Mouse (Mus musculus) heart, embryonic 16.5 days (tissue): ENCODE measurements around the gene Clstn1. TPM values are rescaled to one million over a fixed set of nuclear protein-coding genes. Genes with fewer than 3 reads are reported as not detected.

Experiments
- ATAC-seq: fragments of 200-750 bp; cut with Nextera tagmentation; replicated peaks from 2 replicates; pipeline ENCODE4 v1.8.0; 2017; ENCODE audit warnings: moderate number of reproducible peaks; ENCODE audit not compliant: insufficient read depth, low FRiP score; ENCODE audit errors: extremely low read depth
- H3K27ac ChIP-seq: fragments of 300-500 bp; sonication (generic); 2 replicates; pipeline ENCODE4 v1.5.1; 2014; ENCODE audit warnings: mild to moderate bottlenecking, low read length, control low read depth, moderate library complexity
- H3K27me3 ChIP-seq: fragments of 300-500 bp; sonication (generic); 2 replicates; pipeline ENCODE4 v1.6.1; 2014; ENCODE audit warnings: low read length, mixed read lengths; ENCODE audit not compliant: control insufficient read depth, insufficient read depth
- H3K36me3 ChIP-seq: fragments of 300-500 bp; sonication (generic); 2 replicates; pipeline ENCODE4 v1.6.1; 2014; ENCODE audit not compliant: control insufficient read depth, insufficient read depth
- H3K4me1 ChIP-seq: fragments of 300-500 bp; sonication (generic); 2 replicates; pipeline ENCODE4 v1.6.1; 2014; ENCODE audit warnings: low read length, mixed read lengths; ENCODE audit not compliant: control insufficient read depth, insufficient read depth
- H3K4me2 ChIP-seq: fragments of 300-500 bp; sonication (generic); 2 replicates; pipeline ENCODE4 v1.6.1; 2014; ENCODE audit warnings: low read depth, mild to moderate bottlenecking, control low read depth, low read length
- H3K4me3 ChIP-seq: fragments of 300-500 bp; sonication (generic); 2 replicates; pipeline ENCODE4 v1.5.1; 2014; ENCODE audit warnings: mild to moderate bottlenecking, control low read depth, low read length
- H3K9ac ChIP-seq: fragments of 300-500 bp; sonication (generic); 2 replicates; pipeline ENCODE4 v1.6.1; 2014; ENCODE audit warnings: low read length, control low read depth
- H3K9me3 ChIP-seq: fragments of 300-500 bp; sonication (generic); replicated peaks from 2 replicates; pipeline ENCODE4 v1.6.1; 2016; ENCODE audit warnings: low read length; ENCODE audit not compliant: control insufficient read depth
- WGBS: fragments of 180-500 bp; shearing (Covaris S2); extraction: QIAGEN DNeasy Blood & Tissue Kit; methylation state at CpG from one replicate; pipeline ENCODE4 v1.1.7; 2014; 5-methylcytosine and 5-hydroxymethylcytosine counted together
- polyA plus RNA-seq: library from polyadenylated mRNA; unstranded; fragments of >200 nt; fragmentation: Nextera tagmentation; extraction: Ambion mirVana; gene quantifications from 2 replicates; pipeline ENCODE4 v1.2.1, GENCODE M21; 2015

Gene Clstn1
- polyA plus RNA-seq, 1 experiment from 2014 or later, result 6.7 TPM

DNA sequence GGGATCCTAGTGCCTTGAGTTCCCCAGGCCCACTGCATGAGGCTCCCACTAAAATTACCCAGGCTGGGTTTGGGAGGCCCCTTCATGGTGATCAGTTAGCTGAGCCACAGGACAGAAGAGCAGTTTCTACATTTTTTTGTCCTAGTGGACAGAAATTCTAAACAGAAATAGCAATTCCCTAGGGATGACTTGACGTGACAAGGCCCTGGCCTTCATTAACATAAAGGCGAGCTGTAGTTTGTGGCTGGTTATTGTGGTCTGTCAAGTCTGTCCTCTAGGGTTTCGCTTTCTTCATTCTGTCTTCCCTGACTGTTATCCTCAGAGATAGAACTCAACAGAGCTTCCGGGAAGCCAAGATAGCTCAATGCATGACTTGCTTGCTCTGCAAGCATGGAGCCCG lies 55.7 kb downstream of the Clstn1 start:
- Histone ChIP-seq H3K27ac (no peak overlapping the region), H3K9me3 (no peaks in the 10 kb centered on the region), H3K4me3 (no peak overlapping the region), H3K4me2 (no peak overlapping the region), H3K4me1 (no peaks in the 10 kb centered on the region), H3K9ac (no peak overlapping the region), H3K27me3 (no peaks in the 10 kb centered on the region), H3K36me3 (peaks cover 20% of the 10 kb centered on the region)
- WGBS, result 80% methylated on average over 5 of the region's 5 CpGs
- ATAC-seq, result no peak

DNA sequence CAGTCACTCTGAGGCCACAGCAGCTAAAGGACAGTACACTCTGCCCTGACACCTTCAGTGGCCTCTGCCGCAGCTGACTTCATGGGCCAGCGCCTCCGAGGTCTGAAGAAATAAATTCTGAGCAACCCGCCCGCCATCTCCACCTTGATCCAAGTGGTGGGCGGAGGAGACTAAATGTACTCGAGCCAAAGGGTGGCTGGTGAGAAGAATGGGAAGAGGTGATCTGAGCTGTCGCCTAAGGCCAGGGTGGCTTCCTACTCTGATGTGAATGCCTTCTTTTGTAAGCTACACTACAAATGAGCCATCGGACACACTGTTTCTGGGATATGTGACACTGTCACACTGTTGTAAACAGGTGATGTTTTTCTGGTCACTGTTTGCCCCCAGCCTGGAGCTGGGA lies 59.5 kb downstream of the Clstn1 start:
- WGBS, result 91% methylated on average over 9 of the region's 9 CpGs
- Histone ChIP-seq H3K9ac (no peak overlapping the region), H3K9me3 (no peaks in the 10 kb centered on the region), H3K4me1 (no peaks in the 10 kb centered on the region), H3K27ac (no peak overlapping the region), H3K27me3 (no peaks in the 10 kb centered on the region), H3K4me2 (no peak overlapping the region), H3K4me3 (no peak overlapping the region), H3K36me3 (peaks cover 19% of the 10 kb centered on the region)
- ATAC-seq, result no peak

DNA sequence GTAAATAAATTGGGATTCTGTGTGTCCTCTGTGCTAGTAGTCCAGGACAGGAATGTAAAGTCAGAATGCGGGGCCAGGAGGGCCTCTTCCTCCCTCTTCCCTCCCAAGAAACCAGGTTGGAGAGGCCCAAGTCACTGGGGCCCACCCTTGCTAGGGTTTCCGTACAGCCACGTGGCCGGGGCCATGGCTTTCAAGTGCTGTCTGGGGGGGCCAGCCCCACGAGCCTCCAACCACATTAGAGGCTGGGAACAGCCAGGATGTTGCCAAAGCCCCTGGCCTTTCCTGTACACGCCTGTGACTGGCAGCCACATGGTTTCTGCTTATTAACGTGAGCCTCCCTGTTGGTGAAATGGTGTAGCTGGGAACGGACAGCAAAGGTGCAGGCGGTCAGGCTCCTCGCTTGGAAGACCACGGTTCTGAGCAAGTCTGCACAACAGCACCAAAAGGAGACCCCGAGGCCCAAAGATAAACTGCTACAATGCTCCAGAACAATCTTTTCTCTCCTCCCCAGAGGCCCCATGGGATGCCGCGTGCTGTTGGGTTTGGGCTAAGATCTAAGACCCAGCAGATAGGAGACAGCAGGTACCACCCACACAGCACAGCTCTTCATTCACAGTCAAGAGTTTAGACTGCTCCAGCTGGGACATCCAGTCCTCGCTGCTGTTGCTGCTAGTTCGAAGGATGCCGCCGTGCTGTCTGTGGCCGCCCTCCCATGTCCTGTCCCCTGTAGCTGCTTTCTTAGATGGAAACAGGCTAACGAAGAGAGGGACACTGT lies 62.0 kb downstream of the Clstn1 start:
- no peaks in the 10 kb centered on the region for H3K27me3 ChIP-seq
- peaks cover 15% of the 10 kb centered on the region for H3K36me3 ChIP-seq
- H3K9me3 ChIP-seq, result no peaks in the 10 kb centered on the region
- 76% methylated on average over 20 of the region's 20 CpGs for WGBS
- H3K4me1 ChIP-seq, result no peaks in the 10 kb centered on the region
- no peak overlapping the region for H3K4me2 ChIP-seq
- ATAC-seq, result no peak
- no peak overlapping the region for H3K27ac ChIP-seq
- no peak overlapping the region for H3K9ac ChIP-seq
- no peak overlapping the region for H3K4me3 ChIP-seq

DNA sequence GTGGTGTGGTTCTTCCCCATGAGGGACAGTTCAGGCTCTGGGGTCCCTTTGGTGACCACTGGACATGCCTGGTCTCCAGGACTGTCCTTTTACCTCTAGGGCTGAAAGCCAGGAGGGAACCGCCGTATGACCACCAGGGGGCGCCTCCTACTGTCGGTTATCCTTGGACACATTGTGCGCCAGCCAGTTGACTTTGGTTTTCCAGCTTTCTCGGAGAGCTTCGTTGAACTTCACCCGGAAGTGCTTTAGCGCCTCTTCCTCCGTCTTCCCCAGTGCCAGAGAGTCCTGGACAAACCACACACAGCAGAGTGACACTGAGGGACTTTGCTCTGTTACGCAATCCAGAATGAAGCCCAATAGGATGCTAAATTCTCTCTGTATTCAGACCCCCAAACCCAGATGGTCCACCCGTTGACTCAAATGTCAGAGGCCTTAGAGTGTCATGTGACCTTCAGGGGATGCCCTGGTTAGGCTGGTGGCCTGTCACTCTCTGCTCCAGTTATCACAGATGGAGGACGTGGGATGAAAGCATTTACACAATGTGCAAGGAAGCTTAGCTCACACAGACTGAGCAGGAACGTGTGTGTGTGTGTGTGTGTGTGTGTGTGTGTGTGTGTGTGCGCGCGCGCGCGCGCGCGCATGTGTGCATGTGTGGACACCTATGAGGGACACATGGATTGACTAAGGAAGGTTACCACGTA lies 64.4 kb downstream of the Clstn1 start:
- no peaks in the 10 kb centered on the region for H3K9me3 ChIP-seq
- no peak for ATAC-seq
- no peaks in the 10 kb centered on the region for H3K27me3 ChIP-seq
- no peak overlapping the region for H3K4me3 ChIP-seq
- WGBS, result 65% methylated on average over 24 of the region's 24 CpGs
- H3K27ac ChIP-seq, result no peak overlapping the region
- H3K4me1 ChIP-seq, result no peaks in the 10 kb centered on the region
- no peak overlapping the region for H3K9ac ChIP-seq
- no peak overlapping the region for H3K4me2 ChIP-seq
- peaks cover 7% of the 10 kb centered on the region for H3K36me3 ChIP-seq

DNA sequence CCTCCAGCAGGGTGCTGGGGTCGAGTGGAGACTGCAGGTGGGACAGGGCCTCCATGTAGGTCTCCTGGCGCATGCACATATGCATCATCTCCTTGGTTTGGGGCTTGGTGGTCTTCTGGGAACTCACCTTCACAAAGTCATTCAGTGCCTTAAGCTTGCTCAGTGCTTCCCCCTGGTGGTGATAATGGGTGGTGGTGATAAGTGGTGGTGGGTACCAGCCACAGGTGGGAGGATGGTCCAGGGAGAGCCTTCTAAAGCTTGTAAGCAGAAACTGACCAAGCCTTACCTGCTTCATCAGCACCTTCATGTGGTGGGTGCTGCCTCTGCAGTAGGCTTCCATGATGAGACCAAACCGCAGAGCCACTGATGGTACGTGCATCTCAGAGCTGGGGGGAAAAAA lies 68.0 kb downstream of the Clstn1 start:
- H3K27ac ChIP-seq, result no peak overlapping the region
- peaks cover 4% of the 10 kb centered on the region; the same call in 1 of the 2 replicates for H3K36me3 ChIP-seq
- no peaks in the 10 kb centered on the region for H3K9me3 ChIP-seq
- no peak overlapping the region for H3K4me2 ChIP-seq
- H3K4me1 ChIP-seq, result no peaks in the 10 kb centered on the region
- no peak for ATAC-seq
- 95% methylated on average over 4 of the region's 4 CpGs for WGBS
- H3K4me3 ChIP-seq, result no peak overlapping the region
- no peaks in the 10 kb centered on the region for H3K27me3 ChIP-seq
- H3K9ac ChIP-seq, result no peak overlapping the region

DNA sequence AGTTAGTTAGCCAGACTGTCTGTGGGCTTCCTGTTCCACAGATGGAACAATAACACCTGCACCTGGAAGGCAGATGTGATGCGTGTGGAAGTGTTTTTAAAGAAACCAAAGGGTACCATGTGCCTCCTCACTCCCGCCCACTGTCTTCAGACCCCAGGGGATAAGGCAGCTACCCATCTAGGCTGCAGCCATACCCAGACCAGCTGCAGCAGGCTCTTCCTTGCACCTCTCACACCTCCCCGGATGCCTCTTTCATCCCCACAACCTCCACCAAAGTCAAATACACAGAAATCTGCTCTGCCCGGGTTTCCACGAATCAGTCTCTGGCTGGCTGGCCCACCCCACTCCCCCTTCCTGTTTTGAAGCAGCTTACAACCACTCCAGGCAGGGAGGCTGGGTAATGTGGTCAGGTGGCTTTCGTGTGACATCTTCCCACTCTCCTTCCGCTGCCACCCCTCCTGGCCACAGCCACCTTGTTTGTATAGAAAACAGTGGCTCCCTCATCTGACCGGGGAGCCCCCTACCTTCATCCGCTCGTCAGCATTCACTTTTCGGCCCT lies 71.7 kb downstream of the Clstn1 start:
- Histone ChIP-seq H3K4me1 (no peaks in the 10 kb centered on the region), H3K9me3 (no peaks in the 10 kb centered on the region), H3K4me3 (no peak overlapping the region), H3K36me3 (no peaks in the 10 kb centered on the region; the same call in 1 of the 2 replicates), H3K27me3 (no peaks in the 10 kb centered on the region), H3K9ac (no peak overlapping the region), H3K27ac (no peak overlapping the region), H3K4me2 (no peak overlapping the region)
- ATAC-seq, result 0 out of 2 replicates have a peak, but pooled peaks have one; percentile 17
- WGBS, result 65% methylated on average over 11 of the region's 11 CpGs

DNA sequence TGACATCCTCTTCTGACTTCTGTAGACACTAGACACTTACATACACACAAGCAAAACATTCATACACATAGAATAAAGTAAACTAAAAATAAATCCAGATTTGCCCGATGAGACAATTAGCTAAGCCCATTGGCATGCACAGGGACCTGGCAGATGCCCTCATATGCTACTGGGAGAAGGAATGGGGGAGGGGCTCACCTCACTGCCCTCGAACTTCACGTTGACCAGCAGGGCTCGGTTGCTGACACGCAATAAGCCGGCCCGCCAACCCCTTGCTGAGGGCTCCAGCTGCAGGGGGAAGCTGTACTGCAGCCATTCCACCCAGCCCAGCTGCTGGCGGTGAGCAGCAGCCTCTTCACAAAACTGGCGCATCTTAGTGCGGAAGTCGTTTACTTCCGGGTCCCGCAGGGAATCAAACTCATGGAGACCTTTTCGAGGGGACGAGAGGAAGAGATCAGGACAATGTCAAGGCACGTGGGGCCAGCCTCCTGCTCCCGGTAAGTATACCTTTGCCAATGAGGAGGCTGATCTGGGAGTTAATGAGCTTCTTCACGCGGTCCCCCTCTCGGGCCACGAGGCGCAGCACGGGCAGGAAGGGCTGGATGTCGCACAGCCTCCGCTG lies 73.3 kb downstream of the Clstn1 start:
- Histone ChIP-seq H3K4me1 (no peaks in the 10 kb centered on the region), H3K4me3 (no peak overlapping the region), H3K27me3 (no peaks in the 10 kb centered on the region), H3K4me2 (peak overlapping the region; percentile 17; the same call in 1 of the 2 replicates), H3K36me3 (no peaks in the 10 kb centered on the region), H3K9ac (no peak overlapping the region), H3K27ac (no peak overlapping the region), H3K9me3 (no peaks in the 10 kb centered on the region)
- ATAC-seq, result 0 out of 2 replicates have a peak, but pooled peaks have one; percentile 20
- 55% methylated on average over 25 of the region's 25 CpGs for WGBS

DNA sequence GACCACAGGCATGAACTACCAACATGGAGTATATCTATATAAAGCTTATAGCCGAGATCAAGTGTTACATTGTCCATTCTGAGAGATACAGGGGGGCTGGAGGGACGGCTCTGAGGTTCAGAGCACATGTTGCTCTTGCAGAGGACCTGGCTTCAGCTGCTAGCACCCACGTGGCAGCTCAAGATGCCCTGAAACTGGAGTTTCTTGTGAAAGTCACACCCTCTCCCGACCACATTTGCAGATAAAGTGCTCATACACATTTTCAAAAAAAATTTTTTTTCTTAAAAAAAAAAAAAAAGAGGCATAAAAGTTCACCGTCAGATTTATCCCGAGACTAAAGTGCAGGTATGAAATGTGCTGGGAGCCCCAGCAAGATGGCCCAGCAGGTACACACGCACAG lies 74.3 kb downstream of the Clstn1 start:
- no peaks in the 10 kb centered on the region for H3K27me3 ChIP-seq
- no peak for ATAC-seq
- WGBS, result 80% methylated on average over 7 of the region's 7 CpGs

More for the DNA sequence above, 74.3 kb downstream of the Clstn1 start:
- Histone ChIP-seq H3K4me3 (no peak overlapping the region), H3K36me3 (no peaks in the 10 kb centered on the region), H3K9me3 (no peaks in the 10 kb centered on the region), H3K27ac (no peak overlapping the region), H3K9ac (no peak overlapping the region), H3K4me1 (no peaks in the 10 kb centered on the region), H3K4me2 (no peak overlapping the region)
